Mouse (Mus musculus) liver, postnatal 0 days (tissue): ENCODE data around the gene Cntn3.

ENCODE experiments used
- CTCF ChIP-seq: sonication (generic); IDR thresholded peaks from 2 replicates; pipeline ENCODE4 v1.5.1; 2016; ENCODE audit warnings: antibody characterized with exemption, low read depth
- EP300 ChIP-seq: IDR thresholded peaks from 2 replicates; pipeline ENCODE4 v1.6.1; 2016; ENCODE audit warnings: antibody characterized with exemption, low read depth, mild to moderate bottlenecking

DNA sequence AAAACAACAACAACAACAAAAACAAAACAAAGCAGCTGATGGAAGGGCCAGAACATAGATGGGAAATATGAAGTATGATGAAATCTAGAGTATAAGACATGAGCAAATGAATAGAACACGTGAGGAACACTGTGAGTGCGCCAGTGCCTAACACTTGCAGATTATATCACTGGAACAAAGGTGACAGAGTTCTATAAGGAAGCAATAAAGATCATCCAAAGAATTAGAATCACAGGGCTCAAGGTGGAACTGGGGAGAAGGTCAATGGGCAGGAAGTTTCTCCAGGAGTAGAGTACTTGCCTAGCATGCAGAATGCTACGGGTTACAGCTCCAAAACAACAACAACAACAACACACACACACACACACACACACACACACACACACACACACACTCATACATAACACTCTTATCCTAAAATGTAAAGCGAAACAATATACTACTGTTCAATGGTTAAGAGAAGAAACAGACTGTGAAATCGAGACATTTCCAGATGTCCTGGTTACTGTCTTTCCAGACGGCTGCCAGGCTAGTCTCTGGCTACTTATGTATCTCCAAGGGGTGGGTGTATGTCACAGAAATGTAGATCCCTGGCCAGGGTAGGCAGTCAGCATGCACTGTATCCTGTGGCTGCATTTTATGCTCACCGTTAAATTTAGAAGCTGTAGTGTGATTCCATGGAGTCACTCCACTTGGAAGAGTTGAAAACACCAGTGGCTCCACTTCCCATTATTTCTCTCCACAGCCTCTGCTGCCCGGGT is 94.4 kb downstream of the Cntn3 start:
- TF ChIP-seq CTCF (no peak), EP300 (no peak)
